Mouse (Mus musculus) testis, adult 2 months (tissue): ENCODE results near the gene Gnat3. TPM values are rescaled to one million over a fixed set of nuclear protein-coding genes. Genes with fewer than 3 reads are reported as not detected.

Experiments
- H3K27ac ChIP-seq: fragments of 200-500 bp; 2 replicates; pipeline ENCODE4 v1.5.1; 2012; ENCODE audit warnings: low read depth, low read length; ENCODE audit not compliant: control insufficient read depth, insufficient read depth
- H3K27me3 ChIP-seq: fragments of 200-500 bp; 2 replicates; pipeline ENCODE4 v1.6.1; 2012; ENCODE audit warnings: mild to moderate bottlenecking, low read length, moderate library complexity; ENCODE audit not compliant: control insufficient read depth, insufficient read depth
- H3K36me3 ChIP-seq: fragments of 200-500 bp; 2 replicates; pipeline ENCODE4 v1.6.1; 2012; ENCODE audit warnings: mild to moderate bottlenecking, low read length; ENCODE audit not compliant: control insufficient read depth, insufficient read depth
- H3K4me1 ChIP-seq: fragments of 200-500 bp; 2 replicates; pipeline ENCODE4 v1.6.1; 2012; ENCODE audit warnings: low read length; ENCODE audit not compliant: control insufficient read depth, insufficient read depth
- H3K4me3 ChIP-seq: fragments of 200-500 bp; 2 replicates; pipeline ENCODE4 v1.5.1; 2012; ENCODE audit warnings: low read depth, mild to moderate bottlenecking, low read length, moderate library complexity, mixed read lengths; ENCODE audit not compliant: control insufficient read depth
- CTCF ChIP-seq: fragments of 200-500 bp; IDR thresholded peaks from 2 replicates; pipeline ENCODE4 v1.5.1; 2012; ENCODE audit warnings: low read depth, mild to moderate bottlenecking, inconsistent platforms, low read length, moderate library complexity; ENCODE audit not compliant: control insufficient read depth, insufficient read depth, insufficient replicate concordance
- POLR2A ChIP-seq: fragments of 200-500 bp; IDR thresholded peaks from 2 replicates; pipeline ENCODE4 v1.6.1; 2012; ENCODE audit warnings: low read depth, mild to moderate bottlenecking, inconsistent platforms, low read length, moderate library complexity; ENCODE audit not compliant: control insufficient read depth
- polyA plus RNA-seq: library from polyadenylated mRNA; depleted of rRNA; stranded (reverse); fragments of >200 nt; gene quantifications from 2 replicates; pipeline ENCODE4 v1.2.3, GENCODE M21; 2012; rRNA removed

Gnat3 gene
- polyA plus RNA-seq, 1 experiment = not detected

DNA sequence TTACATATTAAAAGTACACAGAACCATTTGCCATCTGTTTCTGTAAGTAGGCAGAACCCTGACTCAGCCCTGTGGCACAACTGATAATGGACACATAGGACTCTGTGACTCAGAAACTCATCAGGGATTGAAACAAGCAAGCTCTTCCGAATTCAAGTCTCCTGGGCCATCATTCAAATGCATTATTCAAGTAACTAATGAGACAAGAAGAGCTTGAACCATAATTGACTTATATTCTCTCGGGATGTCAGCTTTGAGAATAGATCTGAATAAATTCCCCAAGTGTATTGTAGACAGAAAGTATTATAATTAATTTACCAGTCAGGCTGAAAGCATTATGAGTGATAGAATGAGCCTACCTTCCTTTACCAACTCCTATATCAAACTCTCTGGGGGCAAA lies 93.0 kb downstream of the Gnat3 start:
- Histone ChIP-seq H3K27me3 (no peaks in the 10 kb centered on the region), H3K36me3 (no peaks in the 10 kb centered on the region), H3K4me3 (no peak overlapping the region), H3K4me1 (no peaks in the 10 kb centered on the region), H3K27ac (no peak overlapping the region)
- TF ChIP-seq CTCF = no peak
- TF ChIP-seq POLR2A = no peak

Other genes starting within 250 kb of the Gnat3 start
- 3.2 and 5.0 TPM in 2 replicates for gene Cd36, start 73.7 kb upstream of the Gnat3 start, polyA plus RNA-seq